Mouse (Mus musculus) gastrocnemius, postnatal 25 days (tissue): ENCODE data around the gene Nrip3. TPM values are rescaled to one million over a fixed set of nuclear protein-coding genes. Genes with fewer than 3 reads are reported as not detected.

ENCODE experiments used
- total RNA-seq, 2 experiments: library from RNA; stranded (reverse); gene quantifications; 1 replicate in 1 of 2; 2 replicates in 1 of 2; pipeline ENCODE4 v1.2.3; 2021

The Nrip3 gene
- total RNA-seq, 2 experiments from 2014 or later = 0.08 to 0.70 TPM

Other genes with a start within 250 kb of the Nrip3 start
- 1 to 10 TPM; 8.0 to 8.3 TPM for gene St5, start 78.4 kb downstream of the Nrip3 start, total RNA-seq
- 1 to 10 TPM; 5.4 to 8.2 TPM for gene Akip1, start 78.3 kb downstream of the Nrip3 start, total RNA-seq
- gene BC051019, start 58.2 kb downstream of the Nrip3 start, total RNA-seq = not detected
- not detected for gene Ascl3, start 50.3 kb downstream of the Nrip3 start, total RNA-seq
- 10 to 100 TPM; 24.5 to 25.9 TPM for gene Tmem9b, start 29.1 kb downstream of the Nrip3 start, total RNA-seq
- 1 to 10 TPM; 3.9 to 4.3 TPM for gene Scube2, start 83.7 kb upstream of the Nrip3 start, total RNA-seq
- gene Dennd5a, start 178.4 kb upstream of the Nrip3 start, total RNA-seq = 10 to 100 TPM; 52.1 to 53.5 TPM
- 10 to 100 TPM; 22.3 to 28.3 TPM for gene Tmem41b, start 204.9 kb upstream of the Nrip3 start, total RNA-seq
- 10 to 100 TPM; 77.7 to 82.2 TPM for gene Ipo7, start 236.2 kb upstream of the Nrip3 start, total RNA-seq